Mouse (Mus musculus) liver, adult 2 months (tissue): Measurements from ENCODE around the gene Gm12166. TPM values are rescaled to one million over a fixed set of nuclear protein-coding genes. Genes with fewer than 3 reads are reported as not detected.

Experiments used
- DNase-seq: peaks from one replicate; pipeline ENCODE4 v3.0.0-alpha.2; 2011; ENCODE audit warnings: low read depth, low spot score; ENCODE audit errors: extremely low read depth
- H3K27ac ChIP-seq: fragments of 200-500 bp; replicated peaks from 2 replicates; pipeline ENCODE4 v1.5.1; 2012; ENCODE audit warnings: low read depth, mild to moderate bottlenecking, control low read depth, inconsistent platforms, low read length; ENCODE audit not compliant: insufficient read depth
- H3K27me3 ChIP-seq: fragments of 200-500 bp; 2 replicates; pipeline ENCODE4 v1.6.1; 2012; ENCODE audit warnings: mild to moderate bottlenecking, moderate library complexity, low read length, inconsistent platforms; ENCODE audit not compliant: control insufficient read depth, insufficient read depth
- H3K36me3 ChIP-seq: fragments of 200-500 bp; 2 replicates; pipeline ENCODE4 v1.6.1; 2012; ENCODE audit warnings: low read length, inconsistent platforms; ENCODE audit not compliant: control insufficient read depth, insufficient read depth
- H3K4me1 ChIP-seq: fragments of 200-500 bp; 2 replicates; pipeline ENCODE4 v1.6.1; 2011; ENCODE audit warnings: low read length; ENCODE audit not compliant: control insufficient read depth, insufficient read depth
- H3K4me3 ChIP-seq: fragments of 200-500 bp; 2 replicates; pipeline ENCODE4 v1.5.1; 2011; ENCODE audit warnings: low read depth, mild to moderate bottlenecking, control low read depth, low read length, moderate library complexity; ENCODE audit not compliant: insufficient read depth
- H3K79me2 ChIP-seq: fragments of 200-500 bp; 2 replicates; pipeline ENCODE4 v1.6.1; 2012; ENCODE audit warnings: inconsistent platforms, mild to moderate bottlenecking, low read length, moderate library complexity; ENCODE audit not compliant: control insufficient read depth, insufficient read depth
- H3K9ac ChIP-seq: fragments of 200-500 bp; 2 replicates; pipeline ENCODE4 v1.6.1; 2012; ENCODE audit warnings: low read depth, mild to moderate bottlenecking, control low read depth, inconsistent platforms, low read length
- CTCF ChIP-seq: fragments of 200-500 bp; IDR thresholded peaks from 2 replicates; pipeline ENCODE4 v1.5.1; 2011; ENCODE audit warnings: low read depth, low read length, control low read depth
- POLR2A ChIP-seq: fragments of 200-500 bp; IDR thresholded peaks from 2 replicates; pipeline ENCODE4 v1.6.1; 2011; ENCODE audit warnings: low read length, control low read depth; ENCODE audit not compliant: insufficient read depth; ENCODE audit errors: extremely low read depth
- WGBS: fragments of 180-500 bp; shearing (Covaris S2); methylation state at CpG from one replicate; pipeline ENCODE4 v1.1.7; 2018; 5-methylcytosine and 5-hydroxymethylcytosine counted together
- polyA plus RNA-seq: library from polyadenylated mRNA; depleted of rRNA; stranded (reverse); fragments of >200 nt; gene quantifications from 2 replicates; pipeline ENCODE4 v1.2.3, GENCODE M21; 2012
- total RNA-seq: library from RNA; depleted of rRNA; stranded (reverse); fragments of >200 nt; gene quantifications from 2 replicates; pipeline ENCODE4 v1.2.3, GENCODE M21; 2014

Gene Gm12166
- total and polyA plus RNA-seq, 2 experiments, result 2.3 to 6.2 TPM

DNA sequence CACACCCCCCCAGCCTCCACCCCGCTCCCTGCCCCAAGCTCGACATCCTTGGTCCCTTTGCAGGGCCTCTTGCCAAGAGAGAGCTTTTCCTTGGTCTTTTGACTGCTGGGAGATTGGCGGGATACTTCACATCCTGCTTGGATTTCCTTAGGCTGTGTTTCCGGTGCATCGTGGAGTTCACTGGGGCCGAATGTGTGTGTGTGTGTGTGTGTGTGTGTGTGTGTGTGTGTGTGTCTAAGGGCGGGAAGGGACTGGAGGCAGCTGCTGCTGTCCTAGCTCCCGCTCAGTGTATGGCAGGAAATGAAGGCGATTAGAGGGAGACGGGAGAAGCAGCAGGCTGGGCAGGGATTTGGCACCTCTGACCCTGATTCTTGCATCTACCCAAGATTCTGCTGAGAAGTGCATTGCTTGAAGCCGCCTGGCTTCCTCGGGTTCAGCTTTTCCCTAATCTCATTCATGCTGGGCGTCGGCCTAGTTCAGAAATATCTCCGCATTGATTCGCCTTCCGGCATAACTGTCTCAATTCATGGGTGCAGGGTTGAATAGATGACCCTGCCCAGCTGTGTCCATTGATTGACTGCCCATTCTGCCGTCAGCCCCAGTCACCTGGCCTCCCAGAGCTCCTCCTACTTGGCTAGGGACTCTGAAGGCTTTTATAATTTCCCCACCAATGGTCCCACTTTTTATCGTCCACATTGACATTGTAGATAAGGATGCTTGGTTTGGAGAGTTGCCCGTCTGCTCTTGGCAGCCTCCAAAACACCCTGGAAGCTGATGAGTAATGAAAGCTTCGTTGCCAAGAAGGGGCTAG, 13.3 kb upstream of the Gm12166 start:
- peaks cover 16% of the 10 kb centered on the region for H3K4me1 ChIP-seq
- WGBS, result 18% methylated on average over 21 of the region's 21 CpGs
- no peak overlapping the region for H3K4me3 ChIP-seq
- peak overlapping the region; percentile 51 for H3K27ac ChIP-seq
- no peaks in the 10 kb centered on the region for H3K79me2 ChIP-seq
- no peaks in the 10 kb centered on the region for H3K36me3 ChIP-seq
- peak; percentile 97 for DNase-seq
- H3K27me3 ChIP-seq, result no peaks in the 10 kb centered on the region
- H3K9ac ChIP-seq, result no peak overlapping the region
- no peak for TF ChIP-seq CTCF
- TF ChIP-seq POLR2A, result no peak

DNA sequence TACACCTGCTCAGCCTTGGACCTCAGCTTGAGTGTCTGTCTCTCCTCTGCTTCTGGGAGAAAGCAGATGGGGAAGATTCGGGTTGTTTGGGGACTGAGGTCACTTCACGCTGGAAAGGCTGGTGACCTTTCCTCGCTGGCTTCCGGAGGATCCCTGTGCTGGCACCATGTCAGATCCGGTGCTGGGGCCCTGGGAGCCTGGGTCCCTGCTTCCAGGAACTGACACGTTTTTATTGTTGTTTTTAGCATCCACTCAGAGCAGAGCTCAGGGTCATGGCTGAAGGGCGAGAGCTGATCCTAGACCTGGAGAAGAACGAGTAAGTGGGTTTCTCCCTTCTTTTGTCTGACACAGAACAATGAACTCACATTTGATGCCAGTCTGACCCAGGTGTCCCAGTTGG, 12.6 kb upstream of the Gm12166 start:
- peaks cover 16% of the 10 kb centered on the region for H3K4me1 ChIP-seq
- no peaks in the 10 kb centered on the region for H3K27me3 ChIP-seq
- peak overlapping the region; percentile 50 for H3K27ac ChIP-seq
- no peak overlapping the region for H3K4me3 ChIP-seq
- H3K9ac ChIP-seq, result no peak overlapping the region
- no peak for DNase-seq
- H3K79me2 ChIP-seq, result no peaks in the 10 kb centered on the region
- no peaks in the 10 kb centered on the region for H3K36me3 ChIP-seq
- TF ChIP-seq CTCF (no peak), POLR2A (no peak)
- WGBS, result 16% methylated on average over 8 of the region's 8 CpGs

DNA sequence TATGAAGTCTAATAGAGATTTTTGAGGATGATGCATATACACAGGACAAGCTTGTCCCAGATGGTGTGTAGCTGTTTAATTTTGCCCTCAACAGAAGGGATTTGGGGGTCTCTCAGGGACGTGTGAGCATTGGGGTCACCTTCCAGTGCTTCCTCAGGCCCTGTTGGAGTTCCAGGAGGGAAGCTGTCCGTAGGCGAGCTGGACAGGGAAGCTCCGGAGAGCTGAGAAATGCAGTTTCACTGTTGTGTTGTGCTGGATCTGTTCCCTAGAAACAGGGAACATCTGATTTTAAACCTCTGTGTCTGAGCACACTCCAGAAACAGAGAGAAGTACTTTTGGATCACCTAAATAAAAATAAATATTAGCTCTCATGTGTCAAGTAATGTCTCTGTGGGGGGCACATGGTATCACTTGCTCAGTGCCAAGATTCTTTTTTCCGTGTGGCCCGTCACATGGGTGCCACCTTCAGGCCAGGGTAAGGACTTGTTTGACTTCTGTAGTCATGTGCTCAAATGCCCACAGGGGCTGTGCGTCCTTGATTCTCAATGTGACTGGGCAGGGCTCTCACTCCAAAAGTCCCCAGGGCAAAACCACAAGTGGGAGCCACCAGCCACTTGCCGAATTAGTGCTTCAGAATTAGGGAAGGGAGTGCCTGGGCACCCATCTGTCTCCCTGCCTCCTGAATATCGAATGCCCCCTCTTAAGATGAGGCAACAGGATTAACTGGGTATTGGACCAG, 11.0 kb upstream of the Gm12166 start:
- H3K36me3 ChIP-seq, result no peaks in the 10 kb centered on the region
- H3K9ac ChIP-seq, result 0 out of 2 replicates have a peak overlapping the region, but pooled peaks have one; percentile 13
- no peaks in the 10 kb centered on the region for H3K27me3 ChIP-seq
- WGBS, result 36% methylated on average over 9 of the region's 9 CpGs
- TF ChIP-seq CTCF, result peak; percentile 19; the same call in 1 of the 2 replicates
- no peak for TF ChIP-seq POLR2A
- peaks cover 16% of the 10 kb centered on the region for H3K4me1 ChIP-seq
- no peak overlapping the region for H3K27ac ChIP-seq
- H3K4me3 ChIP-seq, result no peak overlapping the region
- DNase-seq, result no peak
- H3K79me2 ChIP-seq, result no peaks in the 10 kb centered on the region

DNA sequence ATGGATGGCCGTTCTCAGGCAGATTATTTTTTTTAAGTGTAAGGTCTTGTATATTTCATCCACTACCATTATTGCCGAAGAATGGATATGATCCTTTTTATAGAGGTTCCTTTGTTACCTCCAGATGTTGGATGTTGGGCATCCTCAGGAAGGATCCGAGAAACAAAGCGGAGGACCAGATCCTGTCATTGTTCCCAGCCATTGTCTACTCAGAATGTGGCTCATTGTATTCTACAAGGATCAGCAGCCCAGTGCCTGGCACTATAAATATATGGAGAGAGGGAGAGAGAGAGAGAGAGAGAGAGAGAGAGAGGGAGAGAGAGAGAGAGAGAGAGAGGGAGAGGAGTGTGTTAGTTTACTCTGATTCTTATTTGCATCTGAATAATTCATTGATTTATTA, 10.4 kb upstream of the Gm12166 start:
- 80% methylated on average over 4 of the region's 4 CpGs for WGBS
- no peak overlapping the region for H3K9ac ChIP-seq
- no peaks in the 10 kb centered on the region for H3K79me2 ChIP-seq
- no peaks in the 10 kb centered on the region for H3K36me3 ChIP-seq
- no peak overlapping the region for H3K27ac ChIP-seq
- no peak overlapping the region for H3K4me3 ChIP-seq
- no peak for TF ChIP-seq CTCF
- no peak for TF ChIP-seq POLR2A
- DNase-seq, result no peak
- H3K4me1 ChIP-seq, result peaks cover 19% of the 10 kb centered on the region
- no peaks in the 10 kb centered on the region for H3K27me3 ChIP-seq

DNA sequence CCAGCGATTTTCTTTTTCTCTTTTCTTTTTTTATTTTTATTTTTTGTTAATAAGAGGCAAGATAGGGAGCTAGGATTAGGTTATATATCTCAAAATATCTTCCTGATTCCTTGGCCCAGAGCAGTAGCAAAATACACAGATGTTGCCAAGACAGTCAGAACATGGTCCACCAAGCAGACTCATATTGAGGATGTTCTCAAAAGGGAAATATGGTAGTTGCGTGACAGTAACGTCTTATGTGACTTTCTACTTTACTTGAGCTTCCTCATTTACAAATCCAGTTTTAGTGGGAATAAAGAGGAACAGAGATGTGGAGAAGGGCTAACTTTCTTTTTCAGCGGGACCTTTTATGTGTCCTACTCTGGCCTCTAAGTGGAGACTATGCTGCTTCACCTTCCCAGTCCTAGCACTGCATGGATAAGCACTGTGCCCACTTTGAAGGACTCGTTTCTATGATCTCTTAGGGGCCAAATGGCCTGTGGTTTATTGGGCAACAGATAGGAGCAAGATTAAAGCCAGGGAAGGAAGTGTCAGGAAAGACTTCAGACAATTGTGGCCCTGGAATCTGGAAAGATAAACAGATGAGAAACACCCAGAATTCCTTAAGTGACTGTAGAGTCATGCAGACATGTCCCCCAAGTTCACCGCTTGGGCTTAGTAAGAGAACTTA, 9.8 kb upstream of the Gm12166 start:
- Histone ChIP-seq H3K4me1 (peaks cover 19% of the 10 kb centered on the region), H3K27ac (no peak overlapping the region), H3K27me3 (peaks cover under 1% of the 10 kb centered on the region; the same call in 1 of the 2 replicates), H3K79me2 (no peaks in the 10 kb centered on the region), H3K9ac (no peak overlapping the region), H3K4me3 (no peak overlapping the region), H3K36me3 (no peaks in the 10 kb centered on the region)
- peak; percentile 31 for DNase-seq
- 66% methylated on average over 6 of the region's 6 CpGs for WGBS
- TF ChIP-seq CTCF, result no peak
